Mouse (Mus musculus): ENCODE results near the gene Lancl1. TPM values are rescaled to one million over a fixed set of nuclear protein-coding genes. Genes with fewer than 3 reads are reported as not detected.

Gene Lancl1
- total RNA-seq, 2 experiments from 2014 or later = 2.3 to 19.9 TPM

DNA sequence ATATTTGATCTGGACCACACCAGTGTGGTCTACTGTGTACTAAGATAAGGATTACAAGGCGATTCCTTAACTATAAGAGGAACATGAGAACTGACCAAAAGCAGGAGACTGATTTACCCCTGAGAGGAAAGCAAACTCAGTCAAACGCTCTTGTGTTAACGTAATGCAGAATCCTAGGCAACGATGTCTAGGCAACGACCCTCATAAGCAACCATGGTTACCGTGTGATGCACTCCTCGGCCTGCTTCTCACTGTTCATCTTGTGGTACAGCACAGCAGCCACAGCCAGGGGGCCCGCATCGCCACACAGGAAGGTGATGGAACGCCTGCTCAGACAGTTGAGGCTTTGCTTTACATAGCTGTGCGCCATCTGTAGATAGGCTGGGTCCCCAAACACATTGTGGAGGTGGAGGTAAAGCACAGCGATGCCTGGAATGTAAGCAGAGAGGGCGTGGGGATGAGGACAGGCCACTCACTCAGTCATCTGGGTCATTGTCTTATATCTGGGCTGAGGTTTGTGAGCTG, 18.0 kb downstream of the Lancl1 start:
- ATAC-seq (replicated peaks; ENCODE audit: low FRiP score, poor library complexity, severe bottlenecking) = no peak

DNA sequence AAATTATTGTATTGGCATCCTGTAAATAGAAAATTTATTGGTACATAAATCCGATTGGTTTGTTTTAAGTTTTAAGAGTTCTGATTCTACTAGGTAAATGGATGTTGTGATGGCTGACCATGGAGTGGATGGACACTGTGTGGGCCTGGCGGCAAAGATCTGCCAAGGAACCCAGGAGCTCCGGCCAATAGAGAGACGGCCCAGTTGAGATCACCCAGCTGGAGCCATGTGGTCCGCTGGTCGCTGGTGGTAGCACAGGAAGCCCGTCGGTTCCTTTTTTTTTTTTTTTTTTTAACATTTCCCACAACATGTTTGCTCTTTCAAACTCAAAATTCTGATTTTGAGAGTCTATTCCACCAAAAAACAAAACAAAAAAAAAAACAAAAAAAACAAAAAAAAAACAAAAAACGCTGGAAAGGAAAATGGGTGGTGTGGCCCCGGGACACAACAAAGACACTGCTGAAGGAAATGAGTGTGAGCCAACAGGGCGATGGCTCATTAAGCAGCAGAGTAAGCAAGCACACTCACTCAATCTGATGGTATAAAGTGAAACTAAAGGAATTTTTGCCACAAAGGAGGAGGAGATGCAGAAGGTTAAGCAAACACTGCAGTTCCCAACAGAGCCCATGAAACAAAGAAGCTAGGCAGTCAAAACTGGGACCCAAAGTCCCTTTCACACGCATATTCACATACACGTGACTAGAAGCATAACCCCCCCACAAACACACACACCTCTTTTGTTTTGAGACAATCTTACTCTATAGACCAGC, 21.4 kb downstream of the Lancl1 start:
- ATAC-seq (replicated peaks; ENCODE audit: low FRiP score, poor library complexity, severe bottlenecking) = no peak

DNA sequence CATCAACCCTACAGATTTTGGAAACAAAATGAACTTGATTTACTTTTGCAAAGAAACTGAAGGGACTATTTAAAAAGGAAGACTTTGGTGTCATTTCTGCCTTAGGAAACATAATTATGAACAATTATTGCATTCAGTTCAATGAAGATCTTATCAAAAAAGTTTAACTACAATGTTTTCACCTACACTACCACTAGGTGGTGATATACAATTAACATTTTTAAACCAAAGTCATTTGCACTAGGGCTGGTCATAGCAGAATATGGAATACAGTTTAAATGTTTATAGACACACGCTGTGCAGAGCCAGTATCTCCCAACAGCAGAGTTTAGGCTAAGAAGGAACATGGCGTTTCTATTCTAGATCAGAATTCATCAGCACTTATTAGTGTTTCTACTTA, 24.5 kb downstream of the Lancl1 start:
- ATAC-seq (replicated peaks; ENCODE audit: low FRiP score, poor library complexity, severe bottlenecking) = no peak

DNA sequence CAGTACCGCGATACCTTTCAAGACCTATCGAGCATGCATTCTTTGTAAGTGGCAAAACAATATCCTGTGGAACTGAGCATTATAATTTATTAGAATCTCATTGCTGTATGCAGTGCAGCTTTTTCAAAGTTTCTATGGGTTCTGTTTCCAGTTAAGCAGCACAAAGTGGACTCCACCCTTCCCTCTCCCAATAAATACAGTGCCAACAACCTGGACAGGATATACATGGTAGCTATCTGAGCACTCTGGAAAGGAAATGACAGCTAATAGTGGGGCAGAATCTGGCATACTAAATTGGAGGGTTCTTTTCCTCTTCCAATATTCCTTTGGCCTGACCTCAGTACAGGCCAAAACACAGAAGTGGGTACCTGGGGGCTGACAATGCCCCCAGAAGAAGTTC, 28.2 kb downstream of the Lancl1 start:
- no peak for ATAC-seq (replicated peaks; ENCODE audit: low FRiP score, poor library complexity, severe bottlenecking)

DNA sequence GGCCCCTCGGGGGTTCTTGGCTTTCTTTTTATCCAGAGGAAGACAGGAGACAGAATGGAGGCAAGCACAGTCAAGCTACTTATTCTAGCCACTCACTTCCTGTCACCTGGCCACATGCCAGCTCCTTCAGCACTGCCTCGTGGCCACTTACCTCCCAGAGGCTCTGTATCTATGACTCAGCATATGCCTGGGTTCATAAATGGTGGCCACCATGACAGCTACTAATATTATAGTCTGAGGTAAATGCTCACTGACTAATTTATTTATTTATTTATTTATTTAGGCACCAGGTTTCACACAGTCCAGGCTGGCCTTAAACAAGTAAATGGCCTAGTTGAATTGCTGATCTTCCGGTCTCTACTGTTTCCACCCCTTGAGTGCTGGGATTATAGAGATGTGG, 35.0 kb downstream of the Lancl1 start:
- ATAC-seq (replicated peaks; ENCODE audit: low FRiP score, poor library complexity, severe bottlenecking) = peak; percentile 74; the same call in 1 of the 2 replicates

DNA sequence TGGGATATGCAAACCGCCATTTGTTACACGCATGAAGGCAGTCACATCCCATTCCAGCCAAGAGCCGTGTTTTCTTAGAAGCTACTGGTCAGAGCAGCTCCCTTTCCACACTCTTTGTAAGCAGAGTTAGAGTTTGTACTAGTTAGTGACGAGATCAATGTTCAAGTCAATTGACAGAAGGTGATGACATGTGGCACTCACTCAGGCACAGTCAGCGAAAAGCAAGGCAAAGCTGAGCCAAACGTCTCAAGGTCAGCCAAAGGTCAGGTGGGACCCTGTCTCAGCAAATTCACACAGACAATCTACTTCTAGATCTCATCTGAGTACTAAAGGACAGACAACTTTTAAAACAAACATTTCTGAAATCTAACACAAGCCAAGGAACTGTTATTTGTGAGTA, 36.4 kb downstream of the Lancl1 start:
- ATAC-seq (replicated peaks; ENCODE audit: low FRiP score, poor library complexity, severe bottlenecking) = no peak

DNA sequence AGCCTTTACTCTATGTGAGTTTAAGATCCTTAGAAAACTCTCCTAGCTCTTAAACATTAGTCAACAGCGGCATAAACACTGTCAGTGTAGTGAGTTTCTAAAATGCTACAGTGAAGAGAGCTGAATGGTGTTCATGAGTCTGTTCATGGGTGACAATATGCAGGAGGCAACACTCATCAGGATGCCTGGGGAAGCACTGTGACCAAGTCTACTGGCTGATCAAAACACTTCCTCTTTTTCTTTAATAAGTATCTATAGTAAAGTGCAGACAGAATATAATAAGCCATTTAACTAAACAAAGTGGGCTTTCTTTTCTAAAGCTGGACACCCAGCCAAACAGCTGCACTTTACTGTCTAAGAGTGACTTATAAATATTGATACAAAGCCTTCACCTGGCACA, 37.3 kb downstream of the Lancl1 start:
- no peak for ATAC-seq (replicated peaks; ENCODE audit: low FRiP score, poor library complexity, severe bottlenecking)

DNA sequence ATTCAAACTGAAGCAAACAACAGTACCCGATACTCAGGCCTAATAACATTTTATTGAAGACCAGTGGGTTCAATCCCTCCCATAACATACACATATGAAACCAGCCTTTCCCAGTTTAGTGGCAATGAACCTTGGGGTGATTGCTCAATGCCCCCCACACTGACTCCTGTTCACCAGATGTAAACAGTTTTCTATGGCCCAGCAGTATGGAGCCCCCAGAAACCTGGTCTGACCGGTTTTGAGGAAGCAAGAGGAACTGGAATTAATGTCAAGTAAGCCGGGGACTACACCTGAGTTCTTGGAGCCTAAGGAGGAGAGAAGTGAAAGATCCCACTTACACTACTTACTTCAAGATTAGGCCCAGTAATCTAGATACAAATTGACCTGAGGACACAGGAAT, 38.2 kb downstream of the Lancl1 start:
- ATAC-seq (replicated peaks; ENCODE audit: low FRiP score, poor library complexity, severe bottlenecking) = no peak

DNA sequence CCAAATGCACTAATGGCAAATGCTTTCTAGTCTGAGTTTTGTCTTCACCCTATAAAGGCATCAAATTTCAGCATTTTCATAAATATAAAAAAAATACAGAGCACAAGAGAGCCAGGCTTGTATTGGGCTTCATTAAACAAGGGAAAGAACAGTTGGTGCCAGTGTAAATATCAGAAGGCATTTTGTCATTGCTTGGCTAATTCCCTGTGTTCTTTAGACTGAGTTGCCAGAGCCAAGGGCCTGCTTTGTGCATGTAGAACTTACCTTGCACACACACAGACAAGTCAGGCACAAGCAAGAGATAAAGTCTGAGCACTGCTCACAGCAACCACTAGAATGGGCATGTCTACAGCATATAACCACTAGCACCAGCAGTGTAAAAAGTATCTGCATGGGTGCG, 40.1 kb downstream of the Lancl1 start:
- no peak for ATAC-seq (replicated peaks; ENCODE audit: low FRiP score, poor library complexity, severe bottlenecking)

DNA sequence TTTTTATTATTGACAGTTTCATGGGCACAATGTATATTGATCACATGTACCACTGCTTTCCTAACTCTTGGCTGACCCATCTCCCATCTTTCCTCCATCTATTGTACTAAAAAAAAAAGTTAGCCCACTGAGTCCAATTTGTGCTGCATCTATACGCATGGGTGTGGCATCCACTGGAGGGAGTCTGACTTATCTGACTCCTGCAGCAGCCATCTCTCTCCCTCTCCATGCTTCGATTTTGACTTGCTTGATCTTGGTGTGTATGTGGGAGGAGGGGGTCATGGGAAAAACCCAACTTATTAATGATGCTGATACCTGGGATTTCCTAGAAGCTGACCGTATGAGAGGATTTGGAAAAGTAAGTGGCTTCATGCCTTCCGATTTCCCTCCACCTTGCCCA, 40.5 kb downstream of the Lancl1 start:
- ATAC-seq (replicated peaks; ENCODE audit: low FRiP score, poor library complexity, severe bottlenecking) = 0 out of 2 replicates have a peak, but pooled peaks have one; percentile 52

DNA sequence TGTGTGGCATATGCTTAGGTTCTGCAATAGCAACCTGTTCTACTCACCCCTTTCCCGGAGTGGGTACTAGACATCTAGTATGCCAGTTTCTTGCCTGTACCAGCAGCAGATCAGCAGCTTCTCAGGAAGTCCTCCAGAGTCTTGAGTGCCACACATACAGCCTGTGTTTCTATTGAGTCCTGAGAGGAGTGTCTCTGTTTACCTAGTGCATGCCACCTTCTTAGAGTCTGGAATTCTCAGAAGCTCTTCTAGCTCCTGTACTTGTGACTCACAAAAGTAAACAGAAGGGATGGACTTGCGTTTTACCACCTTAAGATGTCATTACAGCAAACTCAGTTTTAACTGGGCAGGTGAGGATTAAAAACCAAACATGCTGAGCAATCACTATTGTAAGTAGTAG, 41.9 kb downstream of the Lancl1 start:
- no peak for ATAC-seq (replicated peaks; ENCODE audit: low FRiP score, poor library complexity, severe bottlenecking)

DNA sequence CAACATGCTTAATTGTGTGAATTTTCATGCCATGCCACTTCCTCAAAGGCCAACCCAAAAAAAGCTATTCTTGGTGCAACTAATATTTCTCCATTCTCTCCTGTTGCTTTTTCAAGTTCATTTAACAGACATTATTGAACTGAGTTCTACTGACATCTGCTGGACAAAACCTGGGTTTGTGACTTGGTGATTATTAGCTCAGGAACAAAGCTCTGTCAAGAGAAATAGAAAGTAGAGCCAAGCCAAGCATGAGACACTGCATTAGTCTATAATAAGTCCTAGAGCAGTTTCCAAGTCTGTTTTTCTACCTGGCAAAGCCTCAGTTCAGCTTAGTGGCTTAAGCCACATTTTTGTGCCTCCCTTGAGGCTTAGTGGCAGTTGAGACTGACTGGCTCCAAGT, 45.9 kb downstream of the Lancl1 start:
- ATAC-seq (replicated peaks; ENCODE audit: low FRiP score, poor library complexity, severe bottlenecking) = no peak

DNA sequence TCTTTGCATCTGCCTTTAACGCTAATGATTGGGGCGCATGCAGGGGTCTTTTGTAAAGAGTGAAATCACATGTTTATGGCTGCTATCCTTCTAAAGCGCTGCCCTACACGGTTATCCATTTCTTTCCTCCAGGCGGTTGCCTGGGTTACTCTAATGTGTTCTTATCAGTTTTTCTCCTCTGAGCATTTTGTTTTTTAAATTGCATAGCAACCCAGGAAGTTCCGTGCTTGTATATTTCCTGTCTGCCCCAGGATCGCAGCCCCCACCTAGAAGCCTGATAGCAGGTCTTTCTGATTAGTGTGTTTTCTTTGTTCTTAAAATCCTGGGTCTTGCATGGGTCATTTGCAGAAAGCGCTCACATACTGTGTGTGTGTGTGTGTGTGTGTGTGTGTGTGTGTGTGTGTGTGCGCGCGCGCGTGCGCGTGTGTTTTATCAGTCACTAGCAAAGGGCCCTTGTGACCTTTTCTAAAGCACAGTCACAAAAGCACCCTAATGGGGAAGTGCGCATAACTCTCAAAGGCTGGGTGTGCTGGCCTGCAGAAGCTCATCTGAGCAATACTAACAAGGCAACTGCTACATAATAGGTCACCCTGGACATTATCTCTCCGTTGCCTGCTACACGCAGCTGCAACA, 51.0 kb downstream of the Lancl1 start:
- no peak for ATAC-seq (replicated peaks; ENCODE audit: low FRiP score, poor library complexity, severe bottlenecking)

DNA sequence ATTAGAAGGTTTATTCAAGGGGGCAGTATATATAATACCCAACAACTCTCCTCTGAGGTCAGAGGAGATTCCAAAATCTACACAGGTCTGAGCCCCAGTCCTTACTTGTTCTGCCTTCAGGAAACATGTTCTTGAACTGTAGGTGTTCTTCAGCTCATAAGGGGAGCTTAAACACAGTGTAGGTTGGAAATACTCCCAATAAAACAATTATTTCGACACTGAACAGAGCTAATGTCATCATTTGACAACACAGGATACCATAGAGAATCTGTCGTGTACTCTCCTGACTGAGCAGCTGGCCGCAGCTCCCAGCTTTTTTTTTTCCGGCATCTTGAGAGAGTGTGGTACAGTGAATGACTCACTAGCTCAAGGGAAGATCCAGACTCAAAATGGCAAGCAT, 52.8 kb downstream of the Lancl1 start:
- ATAC-seq (replicated peaks; ENCODE audit: low FRiP score, poor library complexity, severe bottlenecking) = no peak

DNA sequence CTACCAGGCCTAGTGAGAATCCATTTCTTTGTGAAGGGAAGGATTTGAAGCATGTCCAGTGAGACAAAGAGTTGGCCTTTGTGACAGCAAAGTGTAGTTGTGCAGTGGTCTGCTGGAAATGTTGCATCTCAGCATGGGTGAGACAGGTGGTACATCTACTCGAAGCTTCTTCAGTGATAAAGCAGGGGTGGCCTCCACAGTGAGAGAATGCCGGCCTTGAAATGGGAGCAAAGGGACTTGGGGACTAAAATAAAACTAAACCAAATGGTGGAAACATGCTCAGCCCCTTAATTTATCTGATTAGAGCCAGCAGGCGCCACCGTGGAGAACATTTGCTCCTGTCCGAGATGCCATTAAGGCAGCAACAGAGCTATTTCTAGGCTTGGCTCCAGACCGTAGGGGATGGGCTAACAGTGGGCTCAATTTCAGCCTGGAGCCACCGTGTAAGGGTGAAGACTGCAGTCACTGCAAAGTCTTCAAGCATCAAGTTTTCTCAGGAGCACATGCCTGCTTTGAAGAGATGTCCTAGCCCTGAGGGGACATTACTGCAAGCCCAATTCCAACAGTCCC, 53.5 kb downstream of the Lancl1 start:
- ATAC-seq (replicated peaks; ENCODE audit: low FRiP score, poor library complexity, severe bottlenecking) = no peak

DNA sequence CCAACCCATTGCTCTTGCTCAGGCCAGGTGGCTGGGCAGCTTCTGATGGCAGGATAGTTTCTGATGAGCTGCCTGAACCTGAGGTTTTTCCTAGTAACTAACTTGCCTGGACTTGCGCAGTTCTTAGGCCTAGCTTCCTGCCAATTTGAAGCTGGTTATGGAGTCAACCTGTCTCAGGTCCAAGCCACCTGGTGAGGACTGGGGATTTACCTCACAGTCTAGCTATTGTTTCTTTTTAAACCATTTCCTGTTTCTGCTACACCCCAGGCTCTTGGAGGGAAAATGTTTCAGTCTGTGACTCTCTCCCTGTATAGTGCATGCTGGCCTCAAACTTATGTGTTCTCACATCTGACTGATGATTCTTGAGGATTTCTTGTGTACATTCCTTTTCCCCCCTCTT, 58.5 kb downstream of the Lancl1 start:
- ATAC-seq (replicated peaks; ENCODE audit: low FRiP score, poor library complexity, severe bottlenecking) = no peak

DNA sequence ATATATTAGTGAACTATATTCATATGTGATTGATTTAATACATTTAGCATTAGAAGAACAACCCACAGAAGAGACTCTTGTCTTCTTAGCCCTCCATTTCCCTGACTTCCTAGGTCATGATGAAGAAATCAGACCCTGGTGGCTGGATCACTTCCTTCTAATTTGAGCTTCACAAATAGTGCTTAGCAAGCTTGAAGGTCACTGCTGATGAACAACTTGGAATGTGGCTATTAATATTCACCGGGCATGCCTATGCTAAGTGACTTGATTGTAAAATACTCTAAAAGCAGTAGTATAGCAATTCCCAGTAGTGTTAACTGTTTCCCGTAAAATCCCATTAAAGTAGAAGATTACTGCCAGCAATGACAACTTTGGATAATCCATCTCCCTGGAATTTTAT, 63.2 kb downstream of the Lancl1 start:
- no peak for ATAC-seq (replicated peaks; ENCODE audit: low FRiP score, poor library complexity, severe bottlenecking)

DNA sequence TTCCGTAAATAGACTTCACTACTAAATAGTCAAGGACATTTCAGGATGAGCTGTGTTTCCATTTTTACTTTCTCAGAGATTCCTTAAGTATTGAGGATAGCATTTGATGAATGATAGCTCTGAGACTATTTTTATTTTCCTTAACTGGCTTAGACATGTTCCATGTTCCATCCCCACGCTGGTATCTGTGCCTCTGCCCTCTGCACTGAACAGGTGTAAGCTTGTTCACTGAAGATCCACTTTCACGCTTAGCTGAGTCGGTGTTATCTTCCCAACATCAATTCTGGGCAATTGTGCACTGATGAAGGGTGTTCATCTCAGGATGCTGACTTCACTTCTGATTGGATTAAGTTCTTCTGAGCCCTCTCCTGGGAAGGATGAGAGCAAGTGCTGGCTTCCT, 73.8 kb downstream of the Lancl1 start:
- no peak for ATAC-seq (replicated peaks; ENCODE audit: low FRiP score, poor library complexity, severe bottlenecking)

DNA sequence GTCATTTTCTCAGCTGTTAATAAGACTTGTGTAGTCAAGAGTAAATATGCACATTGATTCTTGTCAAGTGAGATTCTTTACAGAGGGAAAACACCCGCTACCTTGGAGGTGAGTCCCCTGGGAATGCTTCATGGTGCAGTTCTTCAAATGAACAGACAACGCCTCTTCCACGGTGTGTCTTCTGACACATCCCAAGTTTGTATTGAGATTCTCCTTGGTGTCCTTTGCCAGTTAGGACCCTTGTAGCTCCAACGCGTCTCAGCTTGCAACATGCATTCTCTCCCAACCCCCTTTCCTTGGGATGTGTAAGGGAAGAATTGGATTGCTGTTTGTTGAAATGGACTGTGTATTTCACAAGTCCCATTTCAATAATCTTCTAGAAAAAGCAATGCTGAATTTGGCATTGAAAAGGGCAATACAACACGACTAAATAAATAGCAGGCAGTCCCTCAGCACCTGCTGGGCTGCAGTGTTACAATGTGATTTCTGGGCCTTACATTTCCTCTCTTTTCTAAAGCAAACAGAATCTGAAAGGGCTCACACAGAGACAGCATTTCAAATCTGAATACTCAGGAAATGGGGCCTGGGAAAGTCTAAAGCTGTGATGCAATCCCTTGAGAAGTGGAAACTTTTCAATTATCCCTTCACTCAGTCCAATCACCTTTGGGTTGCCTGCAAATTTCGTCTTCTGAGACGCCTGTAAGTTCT, 78.0 kb downstream of the Lancl1 start:
- ATAC-seq (replicated peaks; ENCODE audit: low FRiP score, poor library complexity, severe bottlenecking) = no peak

DNA sequence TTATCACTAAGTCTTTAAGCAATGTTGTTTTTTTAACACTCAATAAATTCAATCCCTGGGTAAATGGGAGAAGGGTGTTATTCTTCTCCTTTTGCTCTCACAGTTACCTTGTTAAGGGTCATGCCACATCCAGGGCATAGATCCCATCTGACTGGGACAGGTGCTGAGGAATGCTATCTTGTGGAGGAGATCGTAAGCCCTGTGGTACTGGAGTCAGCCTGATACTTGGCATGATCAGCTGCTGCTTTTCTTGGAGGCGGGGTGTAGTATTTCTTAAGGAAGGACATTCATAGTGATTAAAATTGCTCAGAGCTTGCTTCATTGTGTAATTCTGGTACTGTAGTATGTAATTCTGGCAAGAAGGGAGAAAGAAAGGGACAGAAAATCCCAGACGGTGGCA, 81.3 kb downstream of the Lancl1 start:
- ATAC-seq (replicated peaks; ENCODE audit: low FRiP score, poor library complexity, severe bottlenecking) = no peak

DNA sequence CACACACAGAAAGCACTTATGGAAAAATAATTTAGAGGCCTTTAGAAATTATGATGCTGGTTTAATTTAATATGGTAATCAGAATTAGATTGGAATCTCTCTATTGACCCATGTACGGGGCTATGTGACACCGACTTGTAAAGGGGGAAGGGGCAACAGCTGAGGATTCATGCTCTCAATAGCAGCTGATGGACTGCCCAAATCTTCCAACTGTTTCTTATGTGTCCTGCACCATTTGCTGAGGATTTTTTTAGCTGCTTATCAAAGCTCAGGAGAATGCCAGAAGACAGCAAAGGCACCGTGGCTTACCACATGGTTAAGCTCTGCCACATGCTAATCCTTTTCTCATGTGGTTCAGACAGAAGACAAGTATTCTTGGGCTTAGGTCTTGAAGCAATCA, 87.6 kb downstream of the Lancl1 start:
- ATAC-seq (replicated peaks; ENCODE audit: low FRiP score, poor library complexity, severe bottlenecking) = no peak
